Mouse (Mus musculus) ES-Bruce4 (cell line): ENCODE results near the gene Bach1. TPM values are rescaled to one million over a fixed set of nuclear protein-coding genes. Genes with fewer than 3 reads are reported as not detected.

ENCODE experiments used
- H3K27ac ChIP-seq: 2 replicates; pipeline ENCODE4 v1.5.1; 2012; ENCODE audit warnings: low read length, inconsistent platforms; ENCODE audit not compliant: insufficient read depth
- H3K27me3 ChIP-seq: 2 replicates; pipeline ENCODE4 v1.6.1; 2012; ENCODE audit warnings: mild to moderate bottlenecking, low read length, inconsistent platforms; ENCODE audit not compliant: control insufficient read depth, poor library complexity, insufficient read depth, severe bottlenecking
- H3K36me3 ChIP-seq: 2 replicates; pipeline ENCODE4 v1.6.1; 2012; ENCODE audit warnings: inconsistent platforms, mild to moderate bottlenecking, low read length, moderate library complexity; ENCODE audit not compliant: control insufficient read depth, poor library complexity, insufficient read depth, severe bottlenecking
- H3K4me1 ChIP-seq: one replicate; pipeline ENCODE4 v1.8.1; 2011; ENCODE audit warnings: low read length; ENCODE audit not compliant: control insufficient read depth, insufficient read depth
- H3K4me3 ChIP-seq: 2 replicates; pipeline ENCODE4 v1.5.1; 2011; ENCODE audit warnings: low read depth, mild to moderate bottlenecking, low read length
- H3K9ac ChIP-seq: 2 replicates; pipeline ENCODE4 v1.6.1; 2012; ENCODE audit warnings: low read depth, mild to moderate bottlenecking, inconsistent platforms; ENCODE audit not compliant: poor library complexity, severe bottlenecking
- H3K9me3 ChIP-seq: replicated peaks from 2 replicates; pipeline ENCODE4 v1.6.1; 2012; ENCODE audit warnings: mild to moderate bottlenecking, low read length, inconsistent platforms; ENCODE audit not compliant: control insufficient read depth, poor library complexity, insufficient read depth, severe bottlenecking
- CTCF ChIP-seq: IDR thresholded peaks from one replicate; pipeline ENCODE4 v1.8.1; 2011; ENCODE audit warnings: low read depth, low read length
- EP300 ChIP-seq: IDR thresholded peaks from 2 replicates; pipeline ENCODE4 v1.6.1; 2011; ENCODE audit warnings: low read depth, low read length; ENCODE audit not compliant: insufficient read depth
- POLR2A ChIP-seq: IDR thresholded peaks from one replicate; pipeline ENCODE4 v1.8.1; 2011; ENCODE audit warnings: low read length; ENCODE audit not compliant: insufficient read depth
- polyA plus RNA-seq: library from polyadenylated mRNA; stranded (reverse); fragments of >200 nt; gene quantifications from 2 replicates; pipeline ENCODE4 v1.2.4, GENCODE M21; 2011; ENCODE audit warnings: low read depth; ENCODE audit not compliant: missing spikeins, insufficient read depth, insufficient read length

Bach1 gene
- polyA plus RNA-seq, 1 experiment: 27.4 TPM

DNA sequence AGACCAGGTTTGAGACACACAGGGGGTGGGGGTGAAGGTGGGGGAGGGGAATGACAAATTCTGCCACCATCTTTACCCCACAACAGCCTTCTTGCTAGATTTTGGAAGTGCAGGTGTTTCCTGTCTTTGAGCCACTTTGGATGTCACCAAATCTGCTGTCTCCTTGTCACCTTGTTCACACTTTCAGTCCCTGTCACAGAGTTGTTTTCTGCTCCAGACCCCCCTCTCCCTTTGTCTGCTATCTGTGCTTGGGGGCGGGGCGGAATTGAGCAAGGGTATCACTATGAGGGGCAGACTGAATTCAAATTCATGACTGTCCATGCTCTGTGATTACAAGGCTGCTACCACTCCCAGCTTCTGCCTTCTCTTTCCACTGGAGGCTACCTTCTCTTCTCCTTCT, 6.2 kb upstream of the Bach1 start:
- H3K4me3 ChIP-seq: no peak overlapping the region
- no peaks in the 10 kb centered on the region for H3K9me3 ChIP-seq
- no peak overlapping the region for H3K9ac ChIP-seq
- H3K4me1 ChIP-seq: peaks cover 3% of the 10 kb centered on the region
- TF ChIP-seq POLR2A (no peak), CTCF (no peak), EP300 (no peak)
- H3K27me3 ChIP-seq: no peaks in the 10 kb centered on the region
- H3K27ac ChIP-seq: no peak overlapping the region
- no peaks in the 10 kb centered on the region for H3K36me3 ChIP-seq

DNA sequence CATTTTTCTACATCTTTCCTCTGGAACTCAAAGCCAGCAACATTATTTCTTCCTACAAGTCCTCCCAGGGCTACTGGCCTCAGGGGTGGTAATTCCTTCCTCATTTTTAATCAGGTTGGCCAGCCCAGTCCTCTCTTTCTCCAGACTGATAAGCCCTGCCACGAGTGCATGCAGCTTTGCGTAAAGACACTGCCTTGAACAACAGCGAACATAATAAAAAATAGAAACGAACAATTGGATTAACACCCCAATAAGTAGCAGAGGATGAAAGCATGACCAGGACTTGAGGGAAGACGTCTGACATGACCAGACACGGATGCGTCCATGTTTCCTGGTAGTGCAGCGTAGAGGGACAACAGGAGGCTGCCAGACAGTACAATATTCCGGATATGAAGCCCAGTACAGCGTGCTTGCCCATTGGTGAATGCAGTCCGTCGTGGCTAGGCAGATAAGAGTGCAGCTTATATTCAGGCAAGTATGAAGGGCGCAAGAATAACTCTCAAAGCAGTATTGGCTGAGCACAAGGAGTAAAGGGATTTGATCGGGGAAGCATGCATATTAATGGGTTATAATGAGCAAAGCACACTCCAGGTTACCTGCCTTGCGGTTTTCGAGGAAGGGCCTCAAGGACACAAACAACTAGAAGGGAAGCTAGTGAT, 909 bp upstream of the Bach1 start:
- H3K9me3 ChIP-seq: no peaks in the 10 kb centered on the region
- no peaks in the 10 kb centered on the region for H3K4me1 ChIP-seq
- no peak overlapping the region for H3K9ac ChIP-seq
- H3K36me3 ChIP-seq: no peaks in the 10 kb centered on the region
- no peak overlapping the region for H3K27ac ChIP-seq
- no peaks in the 10 kb centered on the region for H3K27me3 ChIP-seq
- peak overlapping the region; percentile 56; the same call in 1 of the 2 replicates for H3K4me3 ChIP-seq
- TF ChIP-seq CTCF (no peak), EP300 (no peak), POLR2A (no peak)

DNA sequence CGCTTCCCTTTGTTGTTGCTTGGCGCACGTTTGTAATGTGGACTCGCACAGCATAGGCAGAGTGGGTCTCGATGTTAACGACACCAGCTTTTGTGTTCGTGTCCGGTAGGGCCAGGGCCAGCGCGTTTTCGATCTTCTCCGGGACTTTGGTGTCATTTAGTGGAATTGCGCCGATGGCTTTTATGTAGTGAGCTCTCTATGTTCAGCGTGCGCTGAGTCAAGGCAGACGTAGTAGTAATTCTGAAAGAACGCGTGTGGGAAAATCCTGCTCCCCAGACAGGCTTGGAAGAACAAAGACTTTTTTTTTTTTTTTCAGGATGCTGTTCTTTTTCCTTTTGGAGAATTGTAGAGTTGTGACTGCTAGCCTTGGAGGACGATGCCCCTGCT, 554 bp downstream of the Bach1 start:
- peak overlapping the region; percentile 78 for H3K27ac ChIP-seq
- H3K4me1 ChIP-seq: peaks cover 1% of the 10 kb centered on the region
- TF ChIP-seq CTCF: no peak
- no peaks in the 10 kb centered on the region for H3K9me3 ChIP-seq
- no peaks in the 10 kb centered on the region for H3K36me3 ChIP-seq
- H3K27me3 ChIP-seq: no peaks in the 10 kb centered on the region
- H3K9ac ChIP-seq: peak overlapping the region; percentile 90
- peak overlapping the region; percentile 97 for H3K4me3 ChIP-seq

DNA sequence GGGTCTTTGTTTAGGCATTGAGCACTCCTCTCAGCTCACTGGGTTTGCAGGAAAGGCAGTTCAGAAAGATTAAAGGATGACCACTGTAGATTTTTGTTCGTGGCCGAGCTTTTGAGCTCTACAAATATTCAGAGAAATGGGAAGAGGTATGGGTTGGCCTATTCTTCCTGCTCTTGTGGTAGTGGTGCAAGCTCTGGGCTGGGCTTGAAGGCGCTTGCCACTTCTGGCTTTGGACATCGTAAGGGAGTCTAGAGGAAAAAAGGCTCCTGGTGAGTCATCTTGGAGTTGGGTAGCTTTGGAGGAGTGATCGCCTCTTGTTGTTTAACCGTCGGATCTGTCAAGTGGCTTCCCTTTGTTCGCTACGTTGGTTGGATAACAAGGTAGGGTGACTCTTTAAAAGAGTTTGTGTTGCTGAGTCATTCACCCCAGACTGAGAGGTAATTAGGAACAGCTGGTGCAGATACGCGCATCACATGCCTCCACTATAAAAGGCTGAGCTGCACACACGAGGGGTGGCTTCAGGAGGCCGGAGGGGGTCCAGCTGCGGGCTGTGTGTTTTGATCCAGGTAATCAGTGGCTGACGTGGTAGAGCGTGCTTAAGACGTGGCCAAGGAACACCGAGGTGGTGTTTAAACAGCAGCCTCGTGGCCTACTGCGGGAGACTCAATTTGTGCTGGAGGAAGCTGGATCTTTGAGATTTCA, 1.1 kb downstream of the Bach1 start:
- H3K9ac ChIP-seq: peak overlapping the region; percentile 90
- H3K36me3 ChIP-seq: no peaks in the 10 kb centered on the region
- H3K27me3 ChIP-seq: no peaks in the 10 kb centered on the region
- H3K4me1 ChIP-seq: peaks cover 1% of the 10 kb centered on the region
- peak overlapping the region; percentile 97 for H3K4me3 ChIP-seq
- H3K27ac ChIP-seq: peak overlapping the region; percentile 78
- no peaks in the 10 kb centered on the region for H3K9me3 ChIP-seq
- TF ChIP-seq CTCF (no peak), EP300 (peak; percentile 88), POLR2A (no peak)

DNA sequence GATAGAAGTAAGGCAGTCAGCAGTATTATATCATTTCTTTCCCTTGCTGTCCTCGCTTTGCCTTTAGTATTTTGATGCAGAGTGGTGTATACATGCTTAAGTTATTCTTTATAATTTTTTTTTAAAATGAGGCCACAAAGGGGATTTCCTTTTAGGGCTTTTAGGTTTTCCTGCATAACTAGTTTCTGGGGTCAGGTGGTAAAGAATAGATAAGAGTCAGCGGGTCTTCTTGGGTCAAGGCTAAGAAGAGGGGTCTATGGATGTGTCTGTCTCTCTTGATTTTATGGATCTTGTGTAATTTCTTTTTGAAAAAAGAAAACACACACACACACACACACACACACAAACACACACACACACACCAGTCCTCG, 1.6 kb downstream of the Bach1 start:
- Histone ChIP-seq H3K36me3 (no peaks in the 10 kb centered on the region), H3K9ac (0 out of 2 replicates have a peak overlapping the region, but pooled peaks have one; percentile 20), H3K27me3 (no peaks in the 10 kb centered on the region), H3K4me3 (peak overlapping the region; percentile 97), H3K4me1 (peaks cover 1% of the 10 kb centered on the region), H3K27ac (peak overlapping the region; percentile 78; the same call in 1 of the 2 replicates), H3K9me3 (no peaks in the 10 kb centered on the region)
- TF ChIP-seq EP300: no peak
- no peak for TF ChIP-seq POLR2A
- TF ChIP-seq CTCF: no peak

DNA sequence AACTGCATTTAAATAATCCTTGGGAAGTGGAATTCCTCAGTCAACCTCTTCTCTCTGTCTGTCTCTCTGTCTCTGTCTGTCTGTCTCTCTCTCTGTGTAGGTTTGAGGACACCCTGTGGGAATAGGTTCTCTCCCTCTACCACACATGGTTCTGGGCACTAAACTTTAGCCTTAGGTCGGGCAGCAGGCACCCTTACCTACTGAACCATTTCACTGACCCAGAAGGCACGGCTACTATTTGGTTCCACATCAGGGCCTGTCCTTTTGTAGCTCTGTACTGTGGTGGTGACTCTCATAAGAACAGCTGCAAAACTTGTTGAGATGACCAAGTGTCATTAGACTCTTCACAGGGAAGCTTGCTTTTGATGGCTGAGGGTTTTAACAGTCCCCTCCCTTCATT, 3.1 kb downstream of the Bach1 start:
- H3K36me3 ChIP-seq: no peaks in the 10 kb centered on the region
- no peak overlapping the region for H3K9ac ChIP-seq
- no peaks in the 10 kb centered on the region for H3K9me3 ChIP-seq
- no peak overlapping the region for H3K4me3 ChIP-seq
- H3K27ac ChIP-seq: no peak overlapping the region
- TF ChIP-seq CTCF (no peak), POLR2A (no peak), EP300 (no peak)
- H3K4me1 ChIP-seq: peaks cover 1% of the 10 kb centered on the region
- no peaks in the 10 kb centered on the region for H3K27me3 ChIP-seq
